Mouse (Mus musculus): ENCODE results near the gene H1fx.
"Not testable (repeated sequence)": the region's sequence is repeated elsewhere in the genome, so short reads cannot be mapped to it uniquely, and the experiment has no call there.

H1fx gene

GRCm38 (mm10) chr6:87981030-87981485 is 379 bp downstream of the H1fx start:
- DNase-seq (ENCODE audit: low read depth, low spot score), result no peak

DNA sequence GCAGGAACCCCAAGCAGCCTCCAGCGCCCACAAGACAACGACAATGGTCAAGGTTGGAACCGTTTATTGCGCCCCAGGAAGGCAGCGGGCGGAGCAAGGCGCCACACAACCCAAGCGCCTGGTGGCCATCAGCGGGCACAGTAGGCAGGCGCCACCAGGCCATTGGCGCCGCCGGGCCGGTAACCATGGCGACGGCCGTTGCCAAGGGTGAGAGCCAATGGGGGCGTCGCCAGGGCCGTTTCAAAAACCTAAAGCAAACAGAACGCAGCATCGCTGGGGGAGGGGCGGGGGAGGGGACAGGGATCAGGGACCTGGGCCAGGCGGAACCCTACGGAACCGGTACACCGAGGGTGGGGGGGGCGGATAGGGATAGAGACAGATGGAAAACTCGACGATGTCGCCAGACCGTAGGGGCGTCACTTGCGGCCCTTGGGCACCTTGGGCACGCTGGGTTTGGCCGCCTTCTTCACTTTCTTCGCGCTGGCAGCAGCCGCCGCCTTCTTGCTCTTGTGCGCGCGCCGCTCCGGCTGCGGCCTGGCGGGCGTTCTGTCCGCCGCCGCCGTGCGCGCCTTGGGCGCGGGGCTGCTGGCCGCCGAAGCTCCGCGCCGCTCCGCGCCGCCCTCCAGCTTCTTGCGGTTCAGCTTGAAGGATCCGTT is 935 bp downstream of the H1fx start:
- peak; percentile 73 for DNase-seq (ENCODE audit: low read depth, low spot score)

- no peak for DNase-seq (ENCODE audit: low read depth, low spot score)
Measured at GRCm38 (mm10) chr6:87979728-87980127, 1.7 kb downstream of the H1fx start.

DNA sequence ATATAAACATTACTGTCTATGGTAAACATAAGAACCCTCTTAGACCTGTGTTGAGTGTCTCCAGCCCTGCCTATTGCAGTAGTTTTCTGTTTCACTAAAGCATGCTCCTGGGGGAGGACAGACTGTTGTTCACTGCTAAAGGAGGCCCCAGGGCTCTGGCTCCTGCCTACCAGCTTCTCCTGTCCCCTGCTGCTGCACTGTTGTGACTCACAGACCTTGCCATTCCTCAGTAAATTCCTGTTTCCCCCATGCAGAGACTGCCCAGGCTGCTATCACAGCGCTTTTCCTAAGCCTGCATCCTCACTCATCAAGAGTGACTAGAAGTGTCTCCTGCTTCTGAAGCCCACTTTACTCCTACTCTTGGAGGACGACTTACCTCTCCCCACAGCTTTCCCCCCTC is 11.4 kb downstream of the H1fx start:
- DNase-seq (ENCODE audit: low read depth, low spot score), result no peak

GRCm38 (mm10) chr6:87962457-87962856 is 19.0 kb downstream of the H1fx start:
- DNase-seq (ENCODE audit: low read depth, low spot score), result not testable (repeated sequence)

- DNase-seq (ENCODE audit: low read depth, low spot score), result no peak
Measured at GRCm38 (mm10) chr6:87942179-87942578, 39.3 kb downstream of the H1fx start.

DNA sequence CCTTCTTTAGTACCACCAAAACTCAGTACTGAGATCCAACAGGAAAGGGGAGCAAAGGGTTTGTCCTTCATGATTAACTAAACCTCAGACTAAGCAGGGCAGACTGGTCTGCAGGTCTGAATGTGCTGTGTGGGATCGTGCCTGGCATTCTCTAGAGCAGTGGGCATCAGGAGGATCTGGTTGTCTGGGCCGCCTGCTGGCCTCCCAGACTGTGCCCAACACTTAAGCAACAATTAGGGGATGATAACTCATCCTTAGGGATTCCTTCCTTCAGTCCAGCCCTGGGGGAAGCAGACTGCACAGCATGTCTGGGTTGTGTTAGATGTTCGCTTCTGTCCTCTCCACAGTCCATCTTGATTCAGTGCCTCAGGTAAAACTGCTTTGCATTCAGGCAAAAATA is 42.5 kb downstream of the H1fx start:
- DNase-seq (ENCODE audit: low read depth, low spot score), result no peak

DNA sequence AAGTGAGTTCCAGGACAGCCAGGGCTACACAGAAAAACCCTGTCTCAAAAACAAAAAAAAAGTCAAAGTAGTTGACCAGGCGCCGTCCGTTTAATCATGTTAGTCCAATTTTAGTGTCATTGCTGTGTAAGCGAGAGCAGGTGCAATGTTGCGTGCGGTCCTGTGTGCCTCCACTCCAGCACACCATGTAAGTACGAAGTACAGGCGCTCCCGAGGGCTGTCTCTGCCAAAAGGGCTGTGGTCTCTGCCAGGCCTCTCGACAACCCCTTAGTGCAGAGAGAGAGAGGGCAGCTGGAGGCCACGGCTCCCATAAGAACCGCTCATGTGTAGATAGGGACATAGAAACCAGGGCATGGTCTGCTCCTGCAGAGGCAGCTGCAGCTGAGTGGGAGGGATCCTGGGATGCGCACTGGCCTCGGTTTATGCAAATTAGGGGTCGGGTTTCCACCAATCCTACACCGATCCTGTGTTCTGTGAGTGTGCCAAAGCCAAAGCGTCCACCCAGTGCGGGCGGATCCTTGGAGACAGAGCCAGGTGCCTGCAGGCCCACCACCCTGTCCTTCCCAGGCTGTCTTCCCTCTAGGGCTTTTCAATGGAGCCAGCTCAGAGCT is 44.2 kb downstream of the H1fx start:
- DNase-seq (ENCODE audit: low read depth, low spot score), result no peak

- no peak for DNase-seq (ENCODE audit: low read depth, low spot score)
Measured at GRCm38 (mm10) chr6:87935037-87935436, 46.4 kb downstream of the H1fx start.
